Mouse (Mus musculus) retina, postnatal 7 days (tissue): ENCODE data around the gene Hsdl1.

ENCODE experiments used
- DNase-seq: peaks from one replicate; pipeline ENCODE4 v3.0.0-alpha.2; 2012; ENCODE audit warnings: low read depth, low spot score

Hsdl1 gene

GRCm38 (mm10) chr8:119580441-119581161, 5.6 kb upstream of the Hsdl1 start:
- no peak for DNase-seq

- no peak for DNase-seq
Measured at GRCm38 (mm10) chr8:119579096-119579495, 4.1 kb upstream of the Hsdl1 start.

- no peak for DNase-seq
Measured at GRCm38 (mm10) chr8:119575366-119575726, 363 bp upstream of the Hsdl1 start.

- no peak for DNase-seq
Measured at GRCm38 (mm10) chr8:119572411-119572810, 2.6 kb downstream of the Hsdl1 start.

GRCm38 (mm10) chr8:119571135-119571534, 3.8 kb downstream of the Hsdl1 start:
- no peak for DNase-seq

- DNase-seq: no peak
Measured at GRCm38 (mm10) chr8:119569881-119570280, 5.1 kb downstream of the Hsdl1 start.

- no peak for DNase-seq
Measured at GRCm38 (mm10) chr8:119568951-119569350, 6.0 kb downstream of the Hsdl1 start.

- no peak for DNase-seq
Measured at GRCm38 (mm10) chr8:119568251-119568650, 6.7 kb downstream of the Hsdl1 start.

- DNase-seq: no peak
Measured at GRCm38 (mm10) chr8:119566367-119566766, 8.6 kb downstream of the Hsdl1 start.

GRCm38 (mm10) chr8:119563849-119564251, 11.1 kb downstream of the Hsdl1 start:
- no peak for DNase-seq

GRCm38 (mm10) chr8:119559402-119559720, 15.6 kb downstream of the Hsdl1 start:
- no peak for DNase-seq

GRCm38 (mm10) chr8:119558603-119559401, 16.2 kb downstream of the Hsdl1 start, which contains the start of gene Mbtps1:
Mbtps1 (minus strand) TSS chr8:119558735.
- peak; percentile 97 for DNase-seq

- no peak for DNase-seq
Measured at GRCm38 (mm10) chr8:119557821-119558602, 17.0 kb downstream of the Hsdl1 start.

GRCm38 (mm10) chr8:119557132-119557531, 17.9 kb downstream of the Hsdl1 start:
- no peak for DNase-seq

- DNase-seq: no peak
Measured at GRCm38 (mm10) chr8:119555861-119556260, 19.1 kb downstream of the Hsdl1 start.

- DNase-seq: no peak
Measured at GRCm38 (mm10) chr8:119552967-119553366, 22.0 kb downstream of the Hsdl1 start.

- DNase-seq: no peak
Measured at GRCm38 (mm10) chr8:119548560-119549113, 26.3 kb downstream of the Hsdl1 start.

- DNase-seq: no peak
Measured at GRCm38 (mm10) chr8:119547019-119547691, 27.8 kb downstream of the Hsdl1 start.

- DNase-seq: no peak
Measured at GRCm38 (mm10) chr8:119545791-119546190, 29.2 kb downstream of the Hsdl1 start.

GRCm38 (mm10) chr8:119545180-119545579, 29.8 kb downstream of the Hsdl1 start:
- DNase-seq: no peak

- DNase-seq: no peak
Measured at GRCm38 (mm10) chr8:119544606-119545005, 30.4 kb downstream of the Hsdl1 start.
